Mouse (Mus musculus): ENCODE measurements around the gene Cdk13.

The Cdk13 gene

GRCm38 (mm10) chr13:17804909-17805613 is at the start of gene Cdk13:
TSS of gene Cdk13 (minus strand) at chr13:17805097.
- peak; percentile 100 for DNase-seq

GRCm38 (mm10) chr13:17843336-17843735 is 38.4 kb upstream of the Cdk13 start:
- no peak for DNase-seq

GRCm38 (mm10) chr13:17842756-17843155 is 37.9 kb upstream of the Cdk13 start:
- DNase-seq: no peak

- peak; percentile 52 for DNase-seq
These were observed 34.2 kb upstream of the Cdk13 start for GRCm38 (mm10) chr13:17839137-17839536.

GRCm38 (mm10) chr13:17838484-17838851 is 33.6 kb upstream of the Cdk13 start:
- DNase-seq: peak; percentile 46

GRCm38 (mm10) chr13:17837610-17838483 is 33.0 kb upstream of the Cdk13 start:
- DNase-seq: peak; percentile 28

GRCm38 (mm10) chr13:17836808-17837207 is 31.9 kb upstream of the Cdk13 start:
- DNase-seq: no peak

GRCm38 (mm10) chr13:17832940-17833339 is 28.0 kb upstream of the Cdk13 start:
- no peak for DNase-seq

GRCm38 (mm10) chr13:17817226-17817625 is 12.3 kb upstream of the Cdk13 start:
- DNase-seq: no peak

- DNase-seq: no peak
These were observed 698 bp upstream of the Cdk13 start for GRCm38 (mm10) chr13:17805614-17805975.

GRCm38 (mm10) chr13:17804058-17804841 is 647 bp downstream of the Cdk13 start:
- DNase-seq: peak; percentile 61

GRCm38 (mm10) chr13:17803331-17804057 is 1.4 kb downstream of the Cdk13 start:
- peak; percentile 77 for DNase-seq

GRCm38 (mm10) chr13:17802880-17803279 is 2.0 kb downstream of the Cdk13 start:
- DNase-seq: no peak

- no peak for DNase-seq
These were observed 5.2 kb downstream of the Cdk13 start for GRCm38 (mm10) chr13:17799735-17800134.

- no peak for DNase-seq
These were observed 9.0 kb downstream of the Cdk13 start for GRCm38 (mm10) chr13:17795757-17796456.

- DNase-seq: no peak
These were observed 21.3 kb downstream of the Cdk13 start for GRCm38 (mm10) chr13:17783643-17784042.

- no peak for DNase-seq
These were observed 25.0 kb downstream of the Cdk13 start for GRCm38 (mm10) chr13:17779923-17780322.

- no peak for DNase-seq
These were observed 28.6 kb downstream of the Cdk13 start for GRCm38 (mm10) chr13:17776303-17776702.

GRCm38 (mm10) chr13:17775364-17775763 is 29.5 kb downstream of the Cdk13 start:
- DNase-seq: no peak

GRCm38 (mm10) chr13:17773112-17773511 is 31.8 kb downstream of the Cdk13 start:
- no peak for DNase-seq

GRCm38 (mm10) chr13:17772574-17772973 is 32.3 kb downstream of the Cdk13 start:
- peak; percentile 31 for DNase-seq

GRCm38 (mm10) chr13:17762405-17762804 is 42.5 kb downstream of the Cdk13 start:
- no peak for DNase-seq
